Mouse (Mus musculus) MEL (cell line): ENCODE data around the gene Bod1.

Experiments
- BHLHE40 ChIP-seq: IDR thresholded peaks from 2 replicates; pipeline ENCODE4 v1.6.1; 2012; ENCODE audit warnings: low read depth, mild to moderate bottlenecking, inconsistent platforms, low read length, improper control_type of control experiment, borderline replicate concordance
- CTCF ChIP-seq, 3 experiments: IDR thresholded peaks in 2 of 3; conservative IDR thresholded peaks in 1 of 3; 2 replicates each; pipeline ENCODE4 v1.5.1; 2011 to 2012; ENCODE audit warnings: low read length in 3 of 3, low read depth in 2 of 3, mild to moderate bottlenecking in 2 of 3, improper control_type of control experiment in 1 of 3, inconsistent platforms in 1 of 3, mixed read lengths in 1 of 3, moderate library complexity in 1 of 3; ENCODE audit not compliant: control insufficient read depth in 1 of 3, insufficient read depth in 1 of 3, poor library complexity in 1 of 3, severe bottlenecking in 1 of 3
- HCFC1 ChIP-seq: IDR thresholded peaks from 2 replicates; pipeline ENCODE4 v1.6.1; 2012; ENCODE audit warnings: low read depth, mild to moderate bottlenecking, inconsistent platforms, low read length, improper control_type of control experiment, moderate library complexity
- MYB ChIP-seq: IDR thresholded peaks from 2 replicates; pipeline ENCODE4 v1.6.1; 2011; ENCODE audit warnings: mild to moderate bottlenecking, low read depth, low read length, improper control_type of control experiment
- NRF1 ChIP-seq: IDR thresholded peaks from 2 replicates; pipeline ENCODE4 v1.6.1; 2014; ENCODE audit warnings: low read depth, mild to moderate bottlenecking, inconsistent platforms, low read length, improper control_type of control experiment, moderate library complexity; ENCODE audit not compliant: poor library complexity, insufficient read depth, severe bottlenecking
- POLR2A ChIP-seq, 2 experiments: IDR thresholded peaks; 2 replicates each; pipeline ENCODE4 v1.6.1; 2011 to 2012; ENCODE audit warnings: low read length in 2 of 2, mild to moderate bottlenecking in 2 of 2, control low read depth in 1 of 2, improper control_type of control experiment in 1 of 2, low read depth in 1 of 2, moderate library complexity in 1 of 2; ENCODE audit not compliant: control insufficient read depth in 1 of 2, insufficient read depth in 1 of 2, poor library complexity in 1 of 2
- POLR2AphosphoS5 ChIP-seq: IDR thresholded peaks from 2 replicates; pipeline ENCODE4 v1.6.1; 2012; ENCODE audit warnings: low read depth, borderline replicate concordance, mild to moderate bottlenecking, inconsistent platforms, low read length, moderate library complexity, mixed read lengths
- SIN3A ChIP-seq: IDR thresholded peaks from 2 replicates; pipeline ENCODE4 v1.6.1; 2012; ENCODE audit warnings: low read length, improper control_type of control experiment, inconsistent platforms
- TAL1 ChIP-seq: IDR thresholded peaks from 2 replicates; pipeline ENCODE4 v1.6.1; 2012; ENCODE audit warnings: mild to moderate bottlenecking, inconsistent platforms, low read length, moderate library complexity, mixed read lengths
- ZKSCAN1 ChIP-seq: IDR thresholded peaks from 2 replicates; pipeline ENCODE4 v1.6.1; 2012; ENCODE audit warnings: low read depth, mild to moderate bottlenecking, inconsistent platforms, low read length, improper control_type of control experiment, moderate library complexity
- ZNF384 ChIP-seq: IDR thresholded peaks from 2 replicates; pipeline ENCODE4 v1.6.1; 2012; ENCODE audit warnings: low read depth, mild to moderate bottlenecking, inconsistent platforms, low read length, improper control_type of control experiment

DNA sequence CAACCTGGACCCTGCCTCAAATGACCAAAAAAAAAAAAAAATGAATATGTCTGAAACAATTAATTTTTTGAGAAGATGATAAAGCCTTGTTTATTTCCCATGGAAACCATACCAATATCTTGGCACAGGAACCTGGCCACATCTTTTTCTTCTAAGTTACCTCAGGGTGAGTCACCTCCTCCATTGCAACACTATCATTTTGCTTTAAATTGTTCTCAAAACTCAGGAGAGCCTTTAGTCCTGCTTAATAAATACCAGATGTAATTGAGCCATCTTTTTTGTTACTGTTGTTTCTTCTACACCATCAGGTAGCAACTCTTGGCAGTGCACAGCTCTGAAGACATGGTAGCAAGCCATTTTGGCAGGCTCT lies 13.9 kb downstream of the Bod1 start:
- TF ChIP-seq NRF1 = no peak
- no peak for TF ChIP-seq TAL1
- TF ChIP-seq ZNF384 = no peak
- no peak for TF ChIP-seq CTCF (IDR thresholded peaks at IDR 0.05 in 2 of 3, conservative IDR thresholded peaks at IDR 0.05 in 1 of 3; ENCODE audit: control insufficient read depth in 1 of 3, insufficient read depth in 1 of 3, low read depth in 2 of 3, low read length in 3 of 3, poor library complexity in 1 of 3, severe bottlenecking in 1 of 3)
- no peak for TF ChIP-seq POLR2A (IDR thresholded peaks at IDR 0.05; ENCODE audit: control insufficient read depth in 1 of 2, insufficient read depth in 1 of 2, low read depth in 1 of 2, low read length in 2 of 2, poor library complexity in 1 of 2)
- TF ChIP-seq POLR2AphosphoS5 = no peak
- no peak for TF ChIP-seq ZKSCAN1
- TF ChIP-seq BHLHE40 = no peak
- TF ChIP-seq HCFC1 = no peak
- TF ChIP-seq MYB = no peak
- TF ChIP-seq SIN3A = no peak
